Mouse (Mus musculus) adrenal gland, adult (tissue): ENCODE measurements at regions not wholly inside any gene's neighbourhood (a gene's known extent, or its start where the extent isn't known, plus 50 kb on each side); places are given as distances from the start of the nearest gene placed in this dataset.
A peak's percentile ranks its signal among the peaks of the same experiment; 100 is the strongest.

Experiments used
- DNase-seq, 2 experiments: peaks; one replicate each; pipeline ENCODE4 v3.0.0; 2022 to 2023; ENCODE audit warnings: low spot score in 1 of 2; ENCODE audit not compliant: inconsistent age in 2 of 2

DNA sequence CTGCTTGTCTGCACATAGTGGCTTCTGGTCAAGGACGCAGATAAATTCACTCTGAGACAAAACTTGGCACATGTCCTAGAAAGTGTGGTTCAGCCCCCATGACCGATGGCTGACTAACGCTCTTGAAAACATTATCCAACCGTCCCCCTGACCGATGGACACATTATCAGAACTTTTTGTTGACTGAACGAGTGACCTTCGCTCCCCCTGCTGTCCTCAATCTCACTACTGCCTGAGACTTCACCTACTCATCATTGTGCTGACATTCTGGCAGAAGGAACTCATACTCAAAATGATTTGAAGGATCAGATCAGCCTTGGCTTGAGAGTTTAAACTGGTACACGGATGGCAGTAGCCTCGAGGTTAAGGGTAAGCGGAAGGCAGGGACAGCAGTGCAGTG, 61.3 kb upstream of the Zfp804a start:
- DNase-seq, result peak; percentile 60 to 85
